Mouse (Mus musculus): ENCODE measurements at regions not wholly inside any gene's neighbourhood (a gene's known extent, or its start where the extent isn't known, plus 50 kb on each side); places are given as distances from the start of the nearest gene placed in this dataset.

- in situ Hi-C loops (cut with MboI; ENCODE audit: unreplicated experiment in 2 of 2): loop anchor here (10.0 to 25.0 kb wide), 3 partner anchors 305 to 1668 kb away; no protein-coding TSS in a partner anchor
Observed at GRCm38 (mm10) chr9:13179903-13180302, 65.7 kb downstream of the Jrkl start.
